Mouse (Mus musculus) ovary, postnatal 36 days (tissue): Measurements from ENCODE around the gene Nemp1.
"Not testable (repeated sequence)": the region's sequence is repeated elsewhere in the genome, so short reads cannot be mapped to it uniquely, and the experiment has no call there.

Source experiments
- DNase-seq: peaks from one replicate; pipeline ENCODE4 v3.0.0; 2022; ENCODE audit warnings: low spot score, mixed read lengths

Nemp1 gene

GRCm38 (mm10) chr10:127645791-127646190 is 20.9 kb upstream of the Nemp1 start:
- no peak for DNase-seq

DNA sequence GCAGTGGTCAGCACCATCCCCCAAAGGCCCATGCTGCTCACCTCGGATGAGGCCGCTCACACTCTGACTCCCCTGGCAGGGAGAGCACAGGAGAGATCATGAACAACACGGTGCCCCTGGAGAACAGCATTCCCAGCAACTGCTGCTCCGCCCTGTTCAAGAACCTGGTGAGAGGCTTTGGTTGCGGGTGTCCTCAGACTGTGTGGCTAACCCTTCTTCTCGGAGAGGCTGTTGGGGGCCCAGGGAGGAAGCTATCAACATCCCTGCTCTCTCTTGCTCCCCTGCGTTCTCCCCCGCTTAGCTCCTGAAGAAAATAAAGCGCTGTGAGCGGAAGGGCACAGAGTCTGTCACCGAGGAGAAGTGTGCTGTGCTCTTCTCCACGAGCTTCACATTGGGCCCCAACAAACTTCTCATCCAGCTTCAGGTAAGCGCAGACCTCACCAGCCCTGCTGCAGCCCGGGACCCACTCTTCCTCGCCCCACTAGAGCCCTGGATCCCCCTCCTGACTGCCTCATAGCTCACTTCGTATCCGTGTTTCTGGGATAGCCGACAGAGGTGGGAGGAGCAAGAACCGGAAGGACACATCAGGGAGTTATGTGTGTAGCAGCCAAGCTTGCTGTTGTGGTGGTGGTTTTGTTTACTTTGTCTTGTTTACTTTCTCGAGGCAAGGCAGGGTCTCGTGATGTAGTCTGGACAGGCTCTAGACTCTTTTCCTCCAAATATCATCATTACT is 13.6 kb upstream of the Nemp1 start:
- no peak for DNase-seq

DNA sequence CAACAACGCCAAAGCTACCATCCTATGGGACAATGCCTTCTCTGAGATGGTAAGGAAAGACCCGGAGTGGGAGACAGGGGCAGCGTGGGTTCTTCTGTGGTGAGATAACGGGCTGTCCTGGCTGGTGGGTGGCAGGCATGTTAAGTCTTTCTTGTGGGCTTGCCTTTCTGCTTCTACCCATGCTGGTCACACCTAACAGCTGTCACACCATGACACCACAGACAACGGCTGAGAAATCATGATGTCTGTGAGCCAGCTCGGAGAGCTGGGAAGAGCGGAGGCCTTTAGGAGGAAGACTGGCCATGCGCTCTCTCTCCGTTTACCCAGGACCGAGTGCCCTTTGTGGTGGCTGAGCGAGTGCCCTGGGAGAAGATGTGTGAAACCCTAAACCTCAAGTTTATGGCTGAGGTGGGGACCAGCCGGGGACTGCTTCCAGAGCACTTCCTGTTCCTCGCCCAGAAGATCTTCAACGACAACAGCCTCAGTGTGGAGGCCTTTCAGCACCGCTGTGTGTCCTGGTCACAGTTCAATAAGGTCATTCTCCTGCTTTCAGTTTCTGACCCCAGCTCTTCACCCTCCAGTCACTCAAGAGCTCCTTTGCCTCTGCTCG is 11.6 kb upstream of the Nemp1 start:
- DNase-seq: no peak

GRCm38 (mm10) chr10:127657617-127658016 is 9.1 kb upstream of the Nemp1 start:
- not testable (repeated sequence) for DNase-seq

DNA sequence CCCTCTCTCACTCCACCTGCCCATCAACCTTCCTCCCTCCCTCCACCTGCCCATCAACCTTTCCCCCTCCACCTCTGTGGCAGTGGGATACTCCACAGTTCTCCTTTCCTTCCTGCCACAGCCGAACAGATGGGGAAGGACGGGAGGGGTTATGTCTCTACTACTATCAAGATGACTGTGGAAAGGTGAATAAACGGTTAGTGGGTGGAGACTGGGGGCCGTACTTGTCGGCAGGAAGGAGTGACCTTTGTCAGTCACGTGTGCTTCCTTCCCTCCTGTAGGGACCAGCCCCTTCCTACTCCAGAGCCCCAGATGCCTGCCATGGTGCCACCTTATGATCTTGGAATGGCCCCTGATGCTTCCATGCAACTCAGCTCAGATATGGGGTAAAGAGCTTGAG is 8.6 kb upstream of the Nemp1 start:
- no peak for DNase-seq

DNA sequence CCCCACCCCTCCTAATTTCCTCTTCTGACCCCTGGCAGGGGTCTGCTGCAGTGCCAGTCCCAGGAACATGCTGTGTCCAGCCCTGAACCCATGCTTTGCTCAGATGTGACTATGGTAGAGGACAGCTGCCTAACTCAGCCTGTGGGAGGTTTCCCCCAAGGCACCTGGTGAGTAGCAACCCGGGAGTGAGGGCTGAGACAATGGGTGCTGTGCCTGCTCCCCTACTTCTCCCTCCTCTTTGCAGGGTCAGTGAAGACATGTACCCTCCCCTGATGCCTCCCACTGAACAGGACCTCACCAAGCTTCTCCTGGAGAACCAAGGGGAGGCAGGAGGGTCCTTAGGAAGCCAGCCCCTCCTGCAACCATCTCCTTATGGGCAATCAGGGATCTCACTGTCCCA is 7.2 kb upstream of the Nemp1 start:
- DNase-seq: no peak

GRCm38 (mm10) chr10:127661291-127661914 is 5.3 kb upstream of the Nemp1 start:
- peak; percentile 34 for DNase-seq

DNA sequence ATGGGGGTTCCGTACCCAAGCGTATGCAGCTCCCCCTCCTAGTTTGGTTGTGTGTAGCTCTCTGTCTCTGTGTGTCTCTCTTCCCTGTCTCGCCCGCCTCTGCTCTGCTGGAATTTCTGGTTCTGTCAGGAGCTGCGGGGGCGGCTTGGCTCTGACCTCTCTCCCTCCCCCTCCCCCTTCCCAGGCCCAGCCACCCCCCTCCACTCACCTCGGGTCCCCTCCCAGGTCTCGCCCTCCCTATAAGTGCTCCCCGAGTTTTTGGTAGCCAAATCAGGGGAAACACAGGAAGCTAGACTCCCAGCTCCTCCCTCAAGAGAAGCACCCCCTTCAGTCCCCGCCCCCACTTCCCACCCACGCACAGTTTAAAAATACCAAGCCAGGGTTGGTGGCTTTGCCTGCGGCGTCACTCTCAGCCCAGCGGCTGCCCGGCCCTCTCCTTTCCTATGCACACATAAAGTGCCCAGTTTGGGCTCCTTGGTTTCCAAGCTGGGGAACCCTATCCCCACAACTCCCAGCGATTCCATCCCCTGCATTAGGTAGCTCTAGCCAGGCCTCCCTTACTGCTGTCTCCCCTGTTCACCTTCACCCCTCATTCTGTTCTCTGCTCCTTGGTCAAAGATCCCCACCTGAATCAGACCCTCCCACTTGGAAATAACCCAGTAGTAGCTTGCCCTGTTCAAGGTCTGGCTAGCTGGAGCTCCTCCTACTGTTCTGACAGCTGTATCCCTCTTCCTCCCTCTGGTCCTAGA is 4.6 kb upstream of the Nemp1 start:
- peak; percentile 70 for DNase-seq

DNA sequence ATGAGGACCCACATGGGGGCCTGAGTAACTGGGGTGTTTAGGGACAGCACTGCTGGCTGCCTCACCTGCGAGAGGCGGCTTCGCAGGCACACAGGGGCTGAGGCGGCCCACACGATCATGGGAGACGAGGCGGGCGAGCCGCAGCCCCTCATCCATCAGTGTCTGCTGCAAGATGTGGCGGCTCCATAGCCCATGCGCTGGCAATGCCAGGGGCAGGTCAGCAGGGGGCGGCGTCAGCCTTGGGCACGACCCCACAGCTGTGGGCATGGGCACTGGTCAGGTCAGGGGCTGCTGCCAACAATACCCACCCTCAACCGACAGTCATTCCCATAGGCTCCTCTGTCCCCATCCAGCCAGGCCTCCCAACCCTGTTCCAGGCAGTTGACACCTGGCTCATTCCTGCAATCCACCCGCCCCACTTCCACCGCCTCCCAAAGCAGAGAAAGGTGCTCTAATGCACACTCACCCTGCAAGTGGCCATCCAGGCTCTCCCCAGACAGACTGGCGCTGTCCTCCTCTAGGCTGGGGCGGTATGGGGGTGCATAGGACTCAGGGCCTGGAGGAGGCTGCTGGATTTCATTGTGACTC is 3.9 kb upstream of the Nemp1 start:
- DNase-seq: peak; percentile 60

DNA sequence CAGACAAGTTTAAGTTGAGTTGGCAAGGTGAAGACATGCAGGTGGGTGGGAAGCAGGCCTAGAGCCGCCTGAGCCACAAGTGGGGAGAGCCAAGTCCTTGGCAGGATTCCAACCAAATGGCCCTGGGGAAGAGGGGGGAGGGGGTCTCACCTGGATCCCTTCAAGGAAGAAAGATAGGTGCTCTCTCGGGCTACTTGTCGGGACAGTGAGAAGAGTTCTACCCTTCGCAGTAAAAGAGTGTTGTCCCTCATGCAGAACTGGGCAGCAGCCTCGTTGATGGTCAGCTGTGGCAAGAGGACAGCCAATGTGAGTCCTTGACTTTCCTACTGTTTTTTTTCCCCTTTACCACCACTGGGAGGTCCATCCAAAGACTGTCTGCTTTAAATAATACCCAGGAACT is 3.1 kb upstream of the Nemp1 start:
- peak; percentile 10 for DNase-seq

DNA sequence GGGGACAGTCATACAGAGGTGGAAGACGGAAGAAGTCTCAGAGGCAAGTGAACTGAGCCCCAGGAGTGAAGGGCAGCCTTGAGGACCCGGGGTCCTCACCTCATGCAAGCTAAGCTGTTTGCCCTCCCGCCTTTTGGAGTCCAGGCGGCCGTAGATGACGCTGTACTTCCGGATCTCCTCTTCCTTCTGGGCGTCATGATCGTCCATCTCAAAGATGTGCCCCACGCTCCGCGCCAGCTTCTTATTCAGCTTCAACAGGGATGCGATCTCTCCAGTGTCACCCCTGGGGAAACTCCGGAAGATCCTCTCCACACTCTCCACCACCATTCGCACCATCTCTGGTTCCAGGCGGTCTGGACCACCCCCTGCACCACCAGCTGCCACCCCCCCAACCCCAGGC is 2.5 kb upstream of the Nemp1 start:
- peak; percentile 11 for DNase-seq

GRCm38 (mm10) chr10:127664891-127665290 is 1.8 kb upstream of the Nemp1 start:
- DNase-seq: peak; percentile 12

DNA sequence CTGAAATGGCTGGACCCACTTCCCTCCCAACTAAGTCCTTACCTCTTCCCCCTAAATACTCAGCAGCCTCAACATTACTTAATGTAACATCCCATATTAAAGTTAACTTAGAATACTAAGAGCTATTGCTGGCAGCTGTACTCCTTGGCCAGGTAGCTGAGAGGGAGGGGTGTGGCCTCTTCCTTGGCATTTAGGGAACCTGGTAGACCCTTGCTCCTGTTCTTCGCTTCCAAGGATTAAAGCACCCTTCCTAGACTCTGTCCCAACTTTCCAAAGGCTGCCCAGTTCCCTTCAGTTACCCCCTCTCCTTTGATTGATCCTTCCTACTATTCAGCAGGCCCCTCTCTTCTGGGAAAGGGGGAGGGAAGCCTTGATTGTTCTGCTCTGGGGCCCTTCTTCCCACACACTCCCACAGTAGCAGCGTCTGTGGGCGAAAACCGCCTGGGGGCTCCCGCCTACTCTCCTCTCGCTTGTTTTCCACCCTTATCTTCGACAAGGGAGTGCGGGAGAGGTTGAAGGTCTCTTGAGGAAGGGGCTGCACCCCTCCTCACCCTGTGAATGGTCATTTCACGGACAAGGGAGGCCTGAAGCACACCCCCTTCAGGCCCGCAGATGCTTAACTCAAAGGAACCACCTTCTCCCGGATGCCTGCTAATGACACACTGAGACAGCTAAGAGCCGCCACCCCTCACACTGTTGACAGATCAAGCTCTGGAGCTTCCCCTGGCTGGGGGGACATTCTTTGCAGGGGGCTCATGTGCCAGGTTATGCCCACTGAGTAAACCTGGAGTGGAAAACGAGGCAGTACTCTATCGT is 1.1 kb upstream of the Nemp1 start:
- DNase-seq: peak; percentile 36

GRCm38 (mm10) chr10:127667269-127668092 is 780 bp downstream of the Nemp1 start:
- peak; percentile 84 for DNase-seq

DNA sequence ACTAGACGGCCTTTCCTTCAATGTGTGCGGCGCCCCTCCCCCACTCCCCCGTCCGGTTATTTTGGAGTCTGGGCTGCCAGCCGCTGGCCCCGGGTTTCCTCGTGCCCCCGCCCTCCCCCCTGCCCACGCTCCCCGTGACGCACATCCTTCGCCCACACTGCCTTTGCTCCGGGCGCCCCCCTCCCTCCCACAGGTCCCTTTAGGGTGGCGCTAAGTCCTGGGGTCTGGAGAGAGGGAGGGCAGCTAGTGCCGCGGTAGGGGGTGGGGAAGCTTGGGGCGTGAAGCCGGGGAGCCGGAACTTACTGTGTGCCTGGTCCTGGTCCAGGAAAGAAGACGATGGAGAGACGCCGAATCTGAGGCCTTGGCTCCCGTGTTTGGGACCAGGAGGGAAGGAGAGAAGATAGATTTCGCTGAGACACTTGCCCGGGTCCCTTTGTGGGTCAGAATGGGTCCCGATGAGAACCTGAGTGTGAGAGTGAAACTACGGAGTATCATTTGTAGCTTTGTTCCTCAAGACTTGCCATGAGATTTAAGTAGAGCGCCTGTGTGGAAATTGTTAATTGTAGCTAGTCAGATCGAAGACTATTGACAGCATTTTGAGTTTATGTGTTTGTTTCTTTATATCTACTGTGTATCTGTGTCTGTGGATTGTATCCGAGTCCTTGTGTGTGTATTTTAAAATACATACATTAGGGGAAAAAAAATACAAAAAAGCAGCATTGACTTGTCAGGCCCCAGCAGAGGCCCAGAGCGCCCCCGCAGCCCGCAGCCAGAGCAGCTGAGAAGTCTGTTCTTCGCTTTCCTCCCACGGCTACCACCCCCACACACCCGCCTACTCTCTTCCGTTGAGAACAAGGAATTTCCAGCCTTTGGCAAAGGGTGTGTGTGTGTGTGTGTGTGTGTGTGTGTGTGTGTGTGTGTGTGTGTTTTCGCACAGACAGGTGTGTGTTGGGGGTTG is 1.7 kb downstream of the Nemp1 start, which contains the start of gene Nab2:
Gene Nab2 (minus strand): TSS at position 476 of the 958 bp plus-strand sequence.
- peak; percentile 77 for DNase-seq

DNA sequence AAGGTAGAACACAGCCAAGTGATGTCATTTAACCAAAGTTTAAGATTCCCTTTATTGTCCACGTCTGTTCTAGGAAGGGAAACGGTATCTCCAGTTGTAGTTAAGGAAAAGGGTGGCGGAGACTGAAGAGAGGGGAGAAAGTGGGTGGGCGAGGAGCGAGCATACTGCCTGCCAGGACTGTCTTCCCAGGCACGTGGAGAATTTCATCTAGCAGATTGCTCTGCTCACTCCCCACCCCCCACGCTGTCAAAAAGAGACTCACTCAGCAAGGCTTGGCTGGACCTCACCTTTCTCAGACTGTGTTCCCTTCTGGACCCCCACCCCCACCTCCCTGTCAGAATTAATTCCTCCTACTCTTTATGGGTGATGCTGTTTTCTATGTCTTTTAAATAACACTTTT is 2.5 kb downstream of the Nemp1 start:
- DNase-seq: peak; percentile 23

DNA sequence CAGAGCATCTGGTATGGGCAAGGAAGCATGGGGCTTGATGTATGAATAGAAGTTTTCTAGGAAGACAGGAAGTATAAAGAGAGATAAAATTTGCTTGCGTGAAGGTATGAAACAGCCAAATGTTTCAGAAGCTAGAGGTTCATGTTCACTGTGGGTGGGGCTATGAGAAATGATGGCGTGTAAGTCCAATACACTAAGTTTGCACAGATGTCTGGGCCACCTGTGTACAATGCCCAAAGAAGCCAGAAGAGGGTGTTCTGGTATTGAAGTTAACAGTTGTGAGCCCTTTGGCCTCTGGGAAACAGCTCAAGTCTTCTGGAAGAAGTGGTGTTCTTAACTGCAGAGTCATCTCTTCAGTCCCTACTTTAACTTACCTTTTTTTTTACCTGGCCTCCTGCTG is 3.5 kb downstream of the Nemp1 start:
- no peak for DNase-seq

- peak; percentile 15 for DNase-seq
Measured at GRCm38 (mm10) chr10:127671276-127671675, 4.6 kb downstream of the Nemp1 start.

GRCm38 (mm10) chr10:127674046-127674655 is 7.5 kb downstream of the Nemp1 start:
- no peak for DNase-seq
